Mouse (Mus musculus) midbrain, embryonic 12.5 days (tissue): ENCODE measurements around the gene Retreg1. TPM values are rescaled to one million over a fixed set of nuclear protein-coding genes. Genes with fewer than 3 reads are reported as not detected.

ENCODE experiments used
- ATAC-seq: fragments of 200-750 bp; cut with Nextera tagmentation; 2 replicates; pipeline ENCODE4 v1.8.0; 2017; ENCODE audit warnings: low read depth, moderate TSS enrichment, moderate library complexity; ENCODE audit not compliant: low FRiP score
- H3K27ac ChIP-seq: fragments of 300-500 bp; sonication (generic); replicated peaks from 2 replicates; pipeline ENCODE4 v1.5.1; 2016; ENCODE audit warnings: mild to moderate bottlenecking
- H3K27me3 ChIP-seq: fragments of 300-500 bp; sonication (generic); 2 replicates; pipeline ENCODE4 v1.6.1; 2016; ENCODE audit warnings: mild to moderate bottlenecking
- H3K36me3 ChIP-seq: fragments of 300-500 bp; sonication (generic); 2 replicates; pipeline ENCODE4 v1.6.1; 2016
- H3K4me1 ChIP-seq: fragments of 300-500 bp; sonication (generic); 2 replicates; pipeline ENCODE4 v1.6.1; 2016
- H3K4me2 ChIP-seq: fragments of 300-500 bp; sonication (generic); replicated peaks from 2 replicates; pipeline ENCODE4 v1.6.1; 2016; ENCODE audit warnings: mild to moderate bottlenecking, moderate library complexity
- H3K4me3 ChIP-seq: fragments of 300-500 bp; sonication (generic); 2 replicates; pipeline ENCODE4 v1.5.1; 2016; ENCODE audit warnings: mild to moderate bottlenecking
- H3K9ac ChIP-seq: fragments of 300-500 bp; sonication (generic); replicated peaks from 2 replicates; pipeline ENCODE4 v1.6.1; 2016; ENCODE audit warnings: mild to moderate bottlenecking, moderate library complexity
- H3K9me3 ChIP-seq: fragments of 300-500 bp; sonication (generic); 2 replicates; pipeline ENCODE4 v1.6.1; 2016; ENCODE audit warnings: mild to moderate bottlenecking
- WGBS: fragments of 180-500 bp; shearing (Covaris S2); methylation state at CpG from one replicate; pipeline ENCODE4 v1.1.7; 2016; 5-methylcytosine and 5-hydroxymethylcytosine counted together
- polyA plus RNA-seq: library from polyadenylated mRNA; unstranded; fragments of >200 nt; fragmentation: Nextera tagmentation; extraction: Ambion mirVana; gene quantifications from 2 replicates; pipeline ENCODE4 v1.2.1, GENCODE M21; 2016

The Retreg1 gene
- polyA plus RNA-seq, 1 experiment from 2014 or later, result 4.4 TPM

DNA sequence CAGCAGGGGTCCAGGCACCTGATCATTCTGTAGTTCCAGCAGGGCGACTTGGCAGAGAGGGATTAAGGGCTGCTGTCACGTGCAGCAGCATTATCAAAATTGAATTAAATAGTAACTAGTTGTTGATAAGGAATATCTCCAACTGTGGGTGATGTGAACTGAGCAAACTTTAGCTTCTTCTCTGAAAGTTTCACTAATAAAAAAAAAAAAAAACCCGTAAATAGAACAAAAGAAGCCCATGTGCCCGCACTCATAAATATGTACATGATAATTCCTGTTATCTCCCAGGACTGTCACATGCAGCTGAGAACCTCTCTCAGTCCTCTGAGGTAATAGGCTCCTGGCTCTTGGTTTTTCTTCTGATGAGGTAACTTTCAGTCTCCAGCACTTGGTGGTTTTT is 99.4 kb downstream of the Retreg1 start:
- Histone ChIP-seq H3K27ac (no peak overlapping the region), H3K9me3 (no peaks in the 10 kb centered on the region), H3K27me3 (no peaks in the 10 kb centered on the region), H3K4me2 (no peak overlapping the region), H3K36me3 (no peaks in the 10 kb centered on the region), H3K4me3 (no peak overlapping the region), H3K9ac (no peak overlapping the region), H3K4me1 (0 out of 2 replicates have a peak, but pooled peaks cover 6% of the 10 kb centered on the region)
- 45% methylated on average over 4 of the region's 4 CpGs for WGBS
- ATAC-seq, result no peak

DNA sequence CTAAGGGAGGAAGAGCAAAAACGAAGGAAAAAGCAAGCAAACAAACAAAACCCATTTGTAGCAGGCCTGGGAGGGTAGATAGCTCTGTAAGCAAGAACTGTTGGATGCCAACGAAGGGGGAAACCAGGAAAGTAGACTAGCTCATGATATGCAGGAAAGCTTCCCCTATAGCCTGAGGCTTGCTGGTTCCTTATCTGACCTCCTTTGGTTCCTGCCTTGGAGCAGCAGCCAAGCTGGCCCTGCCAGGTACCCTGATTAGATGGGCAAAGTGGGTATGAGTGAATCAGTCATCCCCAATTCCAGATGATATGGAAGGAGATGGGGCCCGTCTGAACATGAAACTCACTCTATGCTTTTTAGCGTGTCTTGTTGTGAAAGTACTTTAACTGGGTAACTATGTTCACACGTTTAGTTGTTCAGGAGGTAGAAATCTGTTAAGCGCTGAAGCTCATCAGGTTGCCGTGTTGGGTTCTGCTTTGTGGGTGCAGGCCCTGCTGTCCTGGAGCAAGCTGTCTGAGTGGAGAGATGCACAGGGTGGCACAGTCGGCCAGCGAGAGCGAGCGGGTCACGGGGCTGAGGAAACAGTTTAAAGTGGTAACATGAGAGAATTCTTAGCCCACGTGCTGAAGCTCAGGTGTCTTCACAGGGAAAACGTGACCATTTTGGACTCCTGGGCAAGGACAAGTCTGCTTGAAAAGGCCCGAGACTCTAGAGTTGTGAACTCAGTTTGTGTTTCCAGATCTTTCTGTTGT is 100.6 kb downstream of the Retreg1 start:
- Histone ChIP-seq H3K4me2 (no peak overlapping the region), H3K36me3 (no peaks in the 10 kb centered on the region), H3K9ac (no peak overlapping the region), H3K27ac (no peak overlapping the region), H3K27me3 (no peaks in the 10 kb centered on the region), H3K9me3 (no peaks in the 10 kb centered on the region), H3K4me3 (no peak overlapping the region), H3K4me1 (peaks cover 8% of the 10 kb centered on the region; the same call in 1 of the 2 replicates)
- WGBS, result 89% methylated on average over 15 of the region's 15 CpGs
- ATAC-seq, result no peak

DNA sequence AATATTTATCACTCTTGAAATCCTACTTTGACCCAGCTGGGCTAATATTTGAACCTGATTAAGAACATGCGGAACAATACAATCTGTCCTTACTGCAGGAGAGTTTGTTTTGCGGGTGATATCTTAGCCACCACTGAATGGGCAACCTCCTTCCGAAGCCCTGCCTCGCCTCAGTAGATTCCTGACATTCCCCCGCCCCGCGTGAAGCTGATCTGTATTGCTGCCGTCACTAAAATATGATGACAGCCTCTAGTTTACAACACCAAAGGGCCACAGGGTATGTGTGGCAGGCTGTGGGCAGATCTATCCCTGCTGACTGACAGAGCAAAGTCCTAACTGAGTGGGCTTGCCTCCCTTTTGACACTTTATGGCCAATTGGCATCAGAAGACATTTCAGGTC is 102.2 kb downstream of the Retreg1 start:
- ATAC-seq, result no peak
- Histone ChIP-seq H3K4me2 (no peak overlapping the region), H3K4me1 (peaks cover 8% of the 10 kb centered on the region; the same call in 1 of the 2 replicates), H3K36me3 (no peaks in the 10 kb centered on the region), H3K9ac (no peak overlapping the region), H3K27ac (no peak overlapping the region), H3K4me3 (no peak overlapping the region), H3K9me3 (no peaks in the 10 kb centered on the region), H3K27me3 (no peaks in the 10 kb centered on the region)
- WGBS, result 83% methylated on average over 8 of the region's 8 CpGs

DNA sequence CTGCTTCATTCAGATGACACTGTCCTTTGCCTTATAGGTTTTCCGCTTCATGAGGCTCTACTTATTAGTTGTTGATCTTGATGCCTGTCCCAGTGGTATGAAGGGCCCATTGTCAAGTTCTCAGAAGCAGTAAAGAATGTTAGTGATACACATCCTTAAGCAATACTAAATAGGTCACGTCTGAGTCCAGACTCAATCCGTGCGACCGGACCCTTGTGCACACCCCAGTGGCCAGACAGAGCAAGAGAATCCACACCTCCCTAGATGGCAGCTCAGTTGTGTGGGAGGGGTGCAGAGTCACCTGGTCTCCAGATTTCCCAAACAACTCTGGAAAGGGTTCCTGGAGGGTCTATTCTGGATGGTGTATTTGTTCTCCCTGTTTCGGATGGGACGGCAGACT is 103.5 kb downstream of the Retreg1 start:
- Histone ChIP-seq H3K36me3 (no peaks in the 10 kb centered on the region), H3K9ac (no peak overlapping the region), H3K27me3 (no peaks in the 10 kb centered on the region), H3K4me1 (peaks cover 2% of the 10 kb centered on the region; the same call in 1 of the 2 replicates), H3K9me3 (no peaks in the 10 kb centered on the region), H3K27ac (no peak overlapping the region), H3K4me2 (no peak overlapping the region), H3K4me3 (no peak overlapping the region)
- ATAC-seq, result no peak
- WGBS, result 92% methylated on average over 7 of the region's 7 CpGs

DNA sequence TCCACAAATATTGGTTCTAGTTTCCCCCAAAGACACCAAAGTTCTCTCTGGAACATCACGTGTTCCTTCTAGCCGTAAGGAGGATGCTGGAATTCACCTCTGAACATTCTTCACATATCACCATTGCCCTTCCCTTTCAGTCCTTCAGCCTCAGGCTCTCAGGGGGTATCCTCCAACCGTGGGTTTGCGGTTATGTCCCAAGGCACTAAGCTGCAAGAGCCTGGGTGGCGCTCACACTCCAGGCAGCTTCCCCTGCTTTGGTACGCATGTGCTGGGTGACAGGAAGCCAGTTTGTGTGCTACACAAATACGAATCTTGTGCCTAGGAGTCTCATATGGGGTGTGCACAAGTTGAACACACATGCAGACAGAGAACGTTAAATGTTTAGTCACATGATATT is 104.4 kb downstream of the Retreg1 start:
- H3K9me3 ChIP-seq, result no peaks in the 10 kb centered on the region
- no peak overlapping the region for H3K9ac ChIP-seq
- no peak for ATAC-seq
- H3K4me1 ChIP-seq, result peaks cover 2% of the 10 kb centered on the region; the same call in 1 of the 2 replicates
- H3K4me3 ChIP-seq, result no peak overlapping the region
- no peak overlapping the region for H3K27ac ChIP-seq
- 85% methylated on average over 8 of the region's 8 CpGs for WGBS
- H3K36me3 ChIP-seq, result no peaks in the 10 kb centered on the region
- no peak overlapping the region for H3K4me2 ChIP-seq
- no peaks in the 10 kb centered on the region for H3K27me3 ChIP-seq

DNA sequence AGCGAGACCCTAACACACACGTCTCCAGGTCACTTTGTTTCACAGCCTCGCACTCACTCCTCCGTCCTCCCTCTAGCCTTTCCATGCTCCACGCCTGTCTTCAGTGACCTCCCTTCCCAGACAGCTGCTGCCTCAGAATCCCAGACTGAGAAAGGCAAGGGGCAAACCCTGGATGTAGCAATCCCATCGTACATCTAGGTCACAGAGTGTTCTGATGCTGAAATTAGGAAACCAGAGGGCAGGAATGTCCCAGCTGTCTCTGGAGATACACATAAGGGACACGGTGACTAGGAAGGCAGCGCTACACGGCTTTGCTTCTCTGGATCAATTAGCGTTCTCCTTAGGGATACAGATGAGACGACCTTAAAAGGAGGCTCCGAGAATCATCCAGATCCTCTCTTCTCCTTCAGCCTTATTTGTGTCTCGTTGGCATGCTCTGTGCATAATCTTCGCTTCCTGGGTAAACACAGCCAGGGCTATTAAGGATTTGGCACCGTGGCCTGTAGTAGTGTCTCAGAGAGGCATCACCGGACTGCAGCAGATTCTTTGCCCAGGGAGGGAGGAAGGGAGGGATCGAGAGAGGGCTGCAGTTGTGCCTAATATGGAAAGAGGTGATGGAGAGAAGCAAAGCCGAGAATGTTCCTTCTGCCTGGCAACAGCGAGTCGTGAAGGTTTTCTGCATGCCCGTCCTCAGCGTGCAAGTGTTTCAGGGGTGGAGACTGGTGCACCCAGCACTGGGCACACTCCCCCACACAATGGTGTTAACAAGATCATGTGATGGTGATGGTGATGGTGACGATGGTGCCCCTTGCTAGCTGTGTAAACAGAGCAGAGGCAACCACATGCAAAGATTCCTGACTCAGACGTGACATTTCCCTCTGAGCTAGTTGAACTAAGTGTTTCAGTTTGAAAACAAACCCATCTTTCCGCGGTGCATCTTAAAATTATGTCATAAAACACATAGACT is 105.6 kb downstream of the Retreg1 start:
- ATAC-seq, result no peak

DNA sequence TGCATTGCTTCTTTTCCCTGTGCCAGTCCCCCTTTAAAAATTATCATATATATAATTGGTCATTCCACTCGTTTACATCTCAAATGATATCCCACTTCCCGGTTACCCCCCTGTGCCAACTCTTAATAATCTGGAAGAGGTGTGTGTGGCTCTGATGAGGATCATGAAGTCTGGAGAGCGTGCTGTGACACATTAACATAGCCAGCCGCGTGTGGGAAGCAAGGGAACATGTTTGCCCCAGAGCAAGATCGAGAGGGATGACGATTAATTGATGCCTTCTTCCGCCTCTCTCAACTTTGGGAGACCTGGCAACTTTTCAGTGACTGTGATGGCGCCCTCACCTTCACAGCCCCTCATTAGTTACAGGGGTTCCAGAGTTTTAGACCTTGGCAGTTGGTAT is 106.7 kb downstream of the Retreg1 start:
- Histone ChIP-seq H3K4me2 (no peak overlapping the region), H3K9me3 (no peaks in the 10 kb centered on the region)
- ATAC-seq, result no peak

More for the DNA sequence above, 105.6 kb downstream of the Retreg1 start:
- H3K27ac ChIP-seq, result no peak overlapping the region
- no peak overlapping the region for H3K4me2 ChIP-seq
- no peak overlapping the region for H3K4me3 ChIP-seq
- no peaks in the 10 kb centered on the region for H3K36me3 ChIP-seq
- H3K9ac ChIP-seq, result no peak overlapping the region
- H3K4me1 ChIP-seq, result peaks cover 2% of the 10 kb centered on the region; the same call in 1 of the 2 replicates
- WGBS, result 82% methylated on average over 26 of the region's 26 CpGs
- no peaks in the 10 kb centered on the region for H3K9me3 ChIP-seq
- no peaks in the 10 kb centered on the region for H3K27me3 ChIP-seq

DNA sequence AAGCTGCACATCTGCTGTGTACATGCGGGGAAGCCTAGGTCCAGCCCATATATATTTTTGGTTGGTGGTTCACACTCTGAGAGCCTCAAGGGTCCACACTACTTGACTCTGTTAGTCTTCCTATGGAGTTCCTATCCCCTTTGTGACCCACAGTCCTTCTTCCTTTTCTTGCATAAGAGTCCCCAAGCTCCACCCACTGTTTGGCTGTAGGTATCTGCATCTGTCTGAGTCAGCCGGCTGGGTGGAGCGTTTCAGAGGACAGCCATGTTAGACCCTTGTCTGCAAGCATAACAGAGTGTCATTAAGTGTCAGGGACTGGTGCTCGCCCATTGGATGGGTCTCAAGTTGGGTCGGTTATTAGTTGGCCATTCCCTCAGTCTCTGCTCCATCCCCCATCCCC is 107.6 kb downstream of the Retreg1 start:
- H3K4me3 ChIP-seq, result no peak overlapping the region
- no peak overlapping the region for H3K27ac ChIP-seq
- H3K36me3 ChIP-seq, result no peaks in the 10 kb centered on the region
- no peak overlapping the region for H3K9ac ChIP-seq
- 84% methylated on average over 5 of the region's 5 CpGs for WGBS
- ATAC-seq, result no peak
- H3K27me3 ChIP-seq, result no peaks in the 10 kb centered on the region
- H3K4me2 ChIP-seq, result no peak overlapping the region
- H3K9me3 ChIP-seq, result no peaks in the 10 kb centered on the region
- peaks cover 2% of the 10 kb centered on the region; the same call in 1 of the 2 replicates for H3K4me1 ChIP-seq

More for the DNA sequence above, 106.7 kb downstream of the Retreg1 start:
- Histone ChIP-seq H3K4me1 (peaks cover 2% of the 10 kb centered on the region; the same call in 1 of the 2 replicates), H3K4me3 (no peak overlapping the region), H3K27me3 (no peaks in the 10 kb centered on the region), H3K27ac (no peak overlapping the region), H3K9ac (no peak overlapping the region), H3K36me3 (no peaks in the 10 kb centered on the region)
- WGBS, result 90% methylated on average over 9 of the region's 9 CpGs

DNA sequence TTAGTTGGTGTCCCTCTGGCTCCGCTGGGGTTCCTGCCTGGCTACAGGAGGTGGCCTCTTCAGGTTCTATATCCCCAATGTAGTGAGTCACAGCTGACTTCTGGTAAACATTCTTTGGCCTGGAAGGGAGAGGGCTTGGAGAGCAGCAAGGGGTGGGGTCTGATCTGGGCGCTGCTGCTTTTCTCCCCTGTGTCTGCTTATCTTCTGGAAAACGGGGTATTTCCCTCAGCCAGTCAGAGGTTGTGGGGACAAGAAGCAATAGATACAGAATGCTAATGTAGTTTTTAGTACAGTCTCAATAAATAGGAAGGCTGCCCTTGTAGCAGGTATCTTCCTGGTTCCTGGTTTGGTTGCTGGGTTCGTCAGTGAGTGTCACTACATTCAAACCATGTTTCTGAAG is 108.1 kb downstream of the Retreg1 start:
- ATAC-seq, result no peak
- H3K27me3 ChIP-seq, result no peaks in the 10 kb centered on the region
- 85% methylated on average over 4 of the region's 4 CpGs for WGBS
- H3K36me3 ChIP-seq, result no peaks in the 10 kb centered on the region
- H3K4me3 ChIP-seq, result no peak overlapping the region
- no peak overlapping the region for H3K27ac ChIP-seq
- no peaks in the 10 kb centered on the region for H3K9me3 ChIP-seq
- no peak overlapping the region for H3K9ac ChIP-seq
- peaks cover 2% of the 10 kb centered on the region for H3K4me1 ChIP-seq
- no peak overlapping the region for H3K4me2 ChIP-seq

DNA sequence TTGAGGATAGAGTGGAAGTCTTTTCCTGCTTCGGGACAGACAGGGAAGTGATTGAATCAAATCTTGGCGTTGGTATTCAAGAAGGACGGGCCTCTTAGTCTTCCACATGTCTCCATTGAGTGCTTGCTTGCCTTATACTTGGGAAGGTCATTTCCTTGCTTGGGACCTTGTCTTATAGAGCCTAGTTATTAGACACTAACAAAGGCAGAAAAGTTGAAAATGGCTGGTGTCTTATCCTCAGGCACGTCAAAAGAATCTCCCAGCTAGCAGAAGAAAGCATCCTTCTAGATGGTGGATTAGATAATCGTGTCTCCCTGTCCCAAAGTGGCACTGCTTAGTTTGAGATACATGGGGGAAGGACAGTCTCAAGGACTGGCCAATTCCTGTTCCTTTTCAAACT is 113.0 kb downstream of the Retreg1 start:
- Histone ChIP-seq H3K4me3 (no peak overlapping the region), H3K4me2 (no peak overlapping the region), H3K36me3 (no peaks in the 10 kb centered on the region), H3K9me3 (no peaks in the 10 kb centered on the region), H3K27ac (no peak overlapping the region), H3K9ac (no peak overlapping the region), H3K4me1 (peaks cover 3% of the 10 kb centered on the region; the same call in 1 of the 2 replicates), H3K27me3 (no peaks in the 10 kb centered on the region)
- ATAC-seq, result 0 out of 2 replicates have a peak, but pooled peaks have one; percentile 9
- 72% methylated on average over 5 of the region's 5 CpGs for WGBS

DNA sequence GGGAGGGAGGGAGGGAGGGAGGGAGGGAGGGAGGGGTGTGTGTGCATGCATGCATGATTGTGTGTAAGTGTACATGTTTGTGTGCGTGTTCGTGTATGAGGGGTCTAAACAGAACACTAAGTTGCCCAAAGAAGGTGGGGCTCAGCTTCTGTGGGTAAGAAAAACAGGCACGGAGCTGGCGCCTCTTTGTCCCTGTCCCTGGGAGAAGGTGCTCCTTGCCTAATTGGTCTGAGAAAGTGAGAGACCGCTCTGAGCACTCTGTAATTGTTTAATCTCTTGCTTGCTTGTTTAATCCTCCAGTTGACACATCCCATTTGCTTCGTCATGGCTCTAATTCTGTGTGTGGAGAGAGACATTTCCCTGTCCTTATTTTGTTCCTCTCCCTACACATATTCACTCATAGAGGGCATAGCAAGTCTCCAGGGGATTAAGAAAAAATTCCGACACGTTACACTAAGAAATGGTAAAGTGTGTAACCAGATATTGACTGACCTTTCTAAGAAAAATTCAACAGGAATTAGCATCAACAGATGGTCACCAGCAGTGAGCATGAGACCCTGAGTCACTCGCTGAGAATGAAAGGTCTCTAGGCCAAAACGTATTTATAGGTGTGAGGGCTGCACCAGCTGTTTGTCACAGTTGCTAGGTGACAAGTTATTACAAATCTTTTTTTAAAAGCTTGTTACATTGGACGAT is 113.6 kb downstream of the Retreg1 start:
- ATAC-seq, result peak; percentile 39; the same call in 1 of the 2 replicates
- Histone ChIP-seq H3K27me3 (no peaks in the 10 kb centered on the region), H3K4me2 (no peak overlapping the region), H3K9ac (no peak overlapping the region), H3K27ac (no peak overlapping the region), H3K4me3 (no peak overlapping the region), H3K4me1 (peaks cover 3% of the 10 kb centered on the region; the same call in 1 of the 2 replicates), H3K9me3 (no peaks in the 10 kb centered on the region), H3K36me3 (no peaks in the 10 kb centered on the region)
- 46% methylated on average over 11 of the region's 11 CpGs for WGBS
